Mouse (Mus musculus): Measurements from ENCODE around the gene Farp1.

The Farp1 gene

DNA sequence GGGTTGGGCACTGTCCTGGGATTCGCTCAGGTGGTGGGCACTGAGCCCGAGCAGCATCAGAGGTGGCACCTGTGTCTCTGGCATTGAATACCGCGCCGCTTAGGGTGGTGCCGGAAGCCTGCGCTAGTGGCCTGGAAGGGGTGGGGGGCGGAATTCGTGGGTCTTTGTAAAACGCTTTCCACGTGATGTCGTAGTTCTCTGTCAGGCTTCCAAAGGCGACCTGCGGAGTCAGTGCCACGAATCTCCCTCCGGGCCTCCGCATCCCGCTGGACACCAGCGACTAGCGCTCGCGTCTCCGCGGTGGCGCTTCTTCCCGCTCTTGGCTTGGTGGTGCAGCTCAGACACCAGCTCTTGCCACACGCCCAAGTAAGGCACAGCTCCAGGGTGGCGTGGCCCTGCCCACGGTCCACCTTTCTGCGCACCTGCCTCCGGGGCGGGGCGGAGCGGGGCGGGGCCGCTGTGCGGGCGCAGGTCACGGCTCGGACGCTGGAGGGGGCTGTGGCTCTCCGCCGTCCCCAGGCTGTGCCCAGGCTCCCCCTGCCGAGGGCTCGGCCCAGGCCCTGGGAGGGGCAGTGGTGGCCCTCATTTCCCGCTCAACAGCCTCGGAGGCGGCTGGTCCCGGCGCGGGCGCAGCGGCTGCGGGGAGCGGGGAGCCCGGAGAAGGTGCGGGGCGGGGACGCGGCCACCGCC is at the start of gene Farp1:
Gene Farp1 (plus strand): TSS at position 228 of the 690 bp plus-strand sequence.
- peak; percentile 87 to 96 for DNase-seq (ENCODE audit: inconsistent age in 2 of 2, low spot score in 1 of 2)

DNA sequence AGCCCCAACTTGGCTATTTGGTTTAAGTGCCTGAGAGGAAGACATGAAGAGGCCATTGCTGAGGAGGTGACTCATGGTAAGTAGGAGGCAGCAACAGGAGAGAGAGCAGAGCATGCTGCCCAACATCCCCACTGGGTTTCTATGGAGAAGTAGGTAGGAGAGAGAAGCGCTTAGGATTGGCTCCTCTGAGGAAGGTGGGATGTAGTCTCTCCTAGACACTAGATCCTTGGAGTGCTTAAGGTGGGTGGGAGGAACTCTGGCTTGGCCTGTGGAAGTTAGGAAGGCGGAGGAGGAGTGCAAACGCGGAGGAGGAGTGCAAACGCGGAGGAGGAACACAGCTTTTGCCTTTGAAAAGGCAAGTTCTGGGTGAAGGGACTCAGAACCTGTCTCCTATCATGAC is 45.9 kb upstream of the Farp1 start:
- DNase-seq (ENCODE audit: inconsistent age in 2 of 2, low spot score in 1 of 2) = no peak

DNA sequence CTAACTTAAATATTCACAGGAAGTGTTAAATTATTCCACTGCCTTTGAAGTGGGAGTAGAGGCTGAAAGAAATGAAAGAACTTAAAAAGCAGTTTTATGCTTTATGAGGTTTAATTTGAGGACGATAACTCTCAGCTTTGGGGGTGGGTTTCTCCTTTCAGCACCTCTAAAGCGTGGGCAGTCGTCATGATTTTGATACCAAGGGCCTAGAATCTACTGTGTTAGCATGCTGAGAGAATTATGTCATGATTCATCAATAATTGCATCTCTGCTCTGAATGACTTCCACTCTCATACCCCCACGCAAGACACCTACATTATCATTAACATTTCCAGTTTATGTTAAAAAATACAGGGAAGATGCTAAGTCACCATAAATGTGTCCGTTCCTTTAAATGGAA is 37.3 kb upstream of the Farp1 start:
- no peak for DNase-seq (ENCODE audit: inconsistent age in 2 of 2, low spot score in 1 of 2)

DNA sequence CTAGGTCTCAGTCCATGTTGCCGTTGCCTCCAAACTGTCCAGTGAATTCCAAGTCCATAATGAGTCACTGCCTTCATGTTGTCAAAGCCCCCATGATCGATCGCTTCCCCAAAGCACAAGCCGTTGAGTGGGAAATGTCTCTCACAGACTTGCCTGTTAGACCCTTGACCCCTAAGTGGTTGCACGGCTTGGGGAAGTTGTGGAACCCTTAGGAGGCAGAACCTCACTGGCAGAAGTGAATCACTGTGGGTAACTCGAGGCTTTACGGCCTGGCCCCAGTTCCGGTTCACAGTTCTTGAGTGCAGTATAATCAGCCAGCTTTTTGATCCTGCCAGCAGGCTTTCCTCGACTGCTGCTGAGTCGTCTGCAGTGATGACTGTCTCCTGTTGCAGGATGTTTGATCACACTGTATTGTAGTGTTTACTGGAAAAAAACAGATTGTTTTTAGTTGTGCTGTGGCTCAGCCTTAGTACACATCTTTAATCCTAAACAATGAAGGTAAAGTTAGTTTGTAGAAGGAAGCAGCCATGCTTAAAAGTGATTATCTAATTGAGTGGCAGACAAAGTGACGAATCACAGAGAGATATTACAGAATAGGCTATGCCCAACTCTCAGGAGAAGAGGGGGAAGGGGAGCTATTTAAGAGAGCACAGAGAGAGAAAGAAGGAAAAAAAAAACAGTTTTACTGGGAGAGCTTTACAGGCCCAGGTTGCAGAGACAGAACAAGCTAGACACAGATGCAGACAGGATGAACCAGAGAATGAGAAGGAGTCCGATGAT is 34.2 kb upstream of the Farp1 start:
- DNase-seq (ENCODE audit: inconsistent age in 2 of 2, low spot score in 1 of 2) = no peak

DNA sequence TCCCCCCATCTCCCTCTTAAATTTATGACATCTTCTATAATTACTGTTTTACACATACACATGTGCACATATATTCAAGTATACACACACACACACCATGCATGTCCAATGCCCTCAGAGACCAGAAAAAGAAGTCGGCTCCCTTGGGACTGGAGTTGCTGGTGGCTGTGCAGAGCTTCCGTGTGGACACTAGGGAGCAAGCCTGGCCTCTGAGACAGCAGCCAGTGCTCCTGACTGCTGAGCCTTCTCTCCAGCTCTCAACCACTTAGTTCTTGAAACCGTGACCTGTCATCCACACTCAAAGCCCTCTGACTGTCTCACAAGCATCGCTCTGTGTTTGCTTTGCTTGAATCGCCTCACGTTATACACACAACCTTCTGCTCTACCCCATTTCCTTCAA is 29.4 kb upstream of the Farp1 start:
- DNase-seq (ENCODE audit: inconsistent age in 2 of 2, low spot score in 1 of 2) = no peak

DNA sequence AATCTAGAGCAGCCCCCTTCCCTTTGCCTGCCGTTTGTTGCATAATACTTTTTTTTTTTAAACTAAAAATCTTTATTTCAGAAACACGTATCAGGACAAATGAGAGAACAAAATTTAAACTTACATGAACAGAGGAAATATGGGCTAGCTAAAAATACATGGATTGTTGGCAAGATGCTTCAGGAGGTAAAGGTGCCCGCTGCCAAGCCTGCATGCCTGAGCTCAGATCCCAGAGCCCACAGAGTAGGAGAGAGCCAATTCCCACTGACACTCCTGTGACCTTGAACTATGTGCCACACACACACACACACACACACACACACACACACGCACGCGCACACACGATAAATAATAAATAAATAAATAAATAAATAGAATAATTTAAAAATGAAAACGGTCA is 29.0 kb upstream of the Farp1 start:
- DNase-seq (ENCODE audit: inconsistent age in 2 of 2, low spot score in 1 of 2) = no peak

DNA sequence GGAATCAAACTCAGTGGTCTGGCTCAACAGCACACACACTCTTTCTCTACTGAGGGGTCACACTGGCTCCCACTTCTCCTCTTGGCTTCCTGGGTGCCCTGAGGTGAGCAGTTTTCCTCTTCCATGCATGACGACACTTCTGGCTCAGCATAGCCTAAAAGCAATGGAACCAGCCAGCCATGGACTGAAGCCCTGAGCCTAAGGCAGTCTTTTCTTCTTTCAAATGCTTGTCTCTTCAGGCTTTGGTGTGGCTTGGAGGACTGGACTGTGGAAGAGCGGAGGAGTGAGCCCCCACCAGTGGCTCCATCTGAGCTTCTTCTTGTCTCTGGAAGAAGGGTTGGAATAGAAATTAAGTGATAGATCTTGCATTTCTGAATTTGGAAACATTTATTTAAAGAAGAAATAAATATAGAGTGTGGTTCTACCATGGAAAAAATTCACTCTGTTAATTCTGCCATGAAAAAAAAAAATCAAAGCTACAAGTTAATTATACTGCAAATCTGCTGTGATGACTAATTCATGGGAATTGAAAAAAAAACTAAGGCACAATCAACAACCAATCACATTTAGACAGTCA is 19.8 kb upstream of the Farp1 start:
- DNase-seq (ENCODE audit: inconsistent age in 2 of 2, low spot score in 1 of 2) = no peak

DNA sequence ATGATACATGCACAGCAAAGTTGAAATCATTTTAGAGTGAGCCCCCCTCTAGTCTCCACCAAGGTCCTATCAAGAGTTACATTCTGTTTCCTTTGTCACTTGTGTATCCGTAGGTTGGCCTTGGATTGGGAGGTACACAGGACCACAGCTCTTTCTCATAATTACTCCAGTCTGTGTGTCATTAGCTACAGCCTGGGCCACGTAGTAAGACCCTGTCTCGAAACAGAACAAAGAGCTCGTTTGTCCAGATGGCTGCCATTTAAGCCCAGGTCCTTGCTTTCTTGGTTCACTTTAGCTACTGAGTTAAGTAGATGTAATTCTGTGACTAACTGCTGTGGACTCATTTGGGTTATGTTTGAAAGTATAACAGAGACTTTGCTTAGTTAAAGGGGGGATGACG is 12.6 kb upstream of the Farp1 start:
- no peak for DNase-seq (ENCODE audit: inconsistent age in 2 of 2, low spot score in 1 of 2)

DNA sequence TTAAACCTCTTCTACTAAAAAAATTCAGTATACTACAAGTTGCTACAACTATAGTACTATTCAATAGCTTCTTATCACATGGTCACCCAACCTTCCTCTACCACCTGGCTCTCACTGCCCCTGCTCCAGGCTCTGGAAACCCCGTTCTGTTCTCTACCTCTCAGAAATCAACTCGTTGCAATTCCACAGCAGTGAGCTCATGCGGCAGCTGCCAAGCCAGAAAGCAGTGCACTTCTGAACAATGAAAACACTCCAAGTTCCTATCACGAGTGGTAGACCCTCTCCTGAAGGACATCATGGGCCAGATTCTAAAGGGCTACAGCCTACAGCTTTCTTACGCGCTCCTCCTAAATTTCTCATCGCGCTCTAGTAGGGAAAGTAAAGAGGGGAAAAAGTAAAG is 9.6 kb upstream of the Farp1 start:
- no peak for DNase-seq (ENCODE audit: inconsistent age in 2 of 2, low spot score in 1 of 2)

DNA sequence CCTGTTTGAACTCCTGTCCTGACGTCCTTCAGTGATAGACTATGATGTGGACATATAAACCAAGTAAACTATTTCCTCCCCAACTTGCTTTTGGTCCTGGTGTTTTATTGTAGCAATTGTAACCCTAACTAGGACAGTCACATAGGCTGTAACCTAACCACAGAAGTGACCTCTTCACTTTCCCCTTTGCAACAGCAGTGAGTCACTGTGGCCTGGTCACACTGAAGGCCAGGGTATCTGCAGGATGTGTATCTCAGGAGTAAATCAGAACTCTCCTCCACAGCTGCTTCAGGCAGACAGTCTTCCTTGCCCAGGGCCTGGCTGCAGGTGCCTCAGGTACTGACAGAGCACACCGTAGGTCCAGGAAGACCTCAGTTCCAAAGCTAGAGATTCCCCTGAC is 3.6 kb upstream of the Farp1 start:
- peak; percentile 60 to 78 for DNase-seq (ENCODE audit: inconsistent age in 2 of 2, low spot score in 1 of 2)

DNA sequence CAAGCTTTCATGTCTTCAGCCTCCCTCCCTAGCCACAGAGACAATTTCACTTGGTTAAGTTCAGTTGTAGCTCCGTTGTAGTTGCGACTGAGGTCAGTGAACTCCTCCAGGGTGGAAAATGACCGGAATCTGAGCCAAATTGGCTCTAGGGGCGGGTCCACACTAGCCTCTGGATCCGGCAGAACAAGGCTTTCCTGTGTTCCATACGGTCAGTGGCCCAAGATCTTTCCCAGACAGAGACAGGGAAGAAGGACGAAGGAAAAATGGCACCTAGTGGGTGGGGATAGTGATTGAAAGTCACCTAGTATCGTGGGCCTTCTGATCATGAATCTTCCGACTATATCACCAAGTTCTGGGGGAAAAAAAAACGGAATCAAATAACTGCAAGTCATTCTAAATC is 475 bp upstream of the Farp1 start:
- peak in 1 of 2 experiments; percentile 73 for DNase-seq (ENCODE audit: inconsistent age in 2 of 2, low spot score in 1 of 2)

DNA sequence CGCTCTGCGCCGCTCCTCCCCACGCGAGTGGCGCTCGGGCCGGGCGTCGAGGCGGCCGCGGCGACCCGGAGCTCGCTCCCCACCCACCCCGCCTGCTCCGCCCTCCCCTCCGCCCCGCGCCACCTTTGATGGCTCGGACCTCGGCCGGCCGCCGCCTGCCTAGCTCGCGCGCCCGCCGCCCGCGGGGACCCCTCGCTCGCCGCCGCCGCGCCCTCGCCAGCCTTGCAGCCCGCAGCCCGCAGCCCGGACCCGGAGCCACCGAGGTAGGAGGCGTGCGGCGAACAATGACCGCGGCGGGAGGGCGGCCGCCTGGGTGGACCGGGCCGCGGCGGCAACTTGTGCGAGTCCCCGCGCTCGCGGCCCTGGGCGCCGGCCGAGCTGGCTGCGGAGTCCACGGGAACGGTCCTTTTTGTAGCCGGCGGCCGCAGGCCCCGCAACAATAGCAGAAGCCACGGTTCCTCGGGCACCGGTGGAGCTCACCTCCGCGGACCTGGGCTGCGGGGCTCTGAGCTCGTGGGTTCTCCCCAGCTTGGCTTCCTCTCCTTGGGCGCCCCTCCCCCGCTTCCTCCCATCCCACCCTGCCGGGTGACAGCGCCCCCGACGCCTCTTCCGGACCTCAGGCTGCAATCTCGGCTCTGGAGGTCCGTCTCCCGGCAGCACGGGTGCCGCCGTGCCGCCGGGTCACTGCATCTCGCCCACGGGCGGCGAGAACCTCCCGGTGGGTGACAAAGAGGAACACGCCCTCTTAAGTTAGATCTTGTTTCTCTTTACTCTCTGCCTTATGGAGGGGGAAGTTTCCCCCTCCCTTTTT is 868 bp downstream of the Farp1 start:
- DNase-seq (ENCODE audit: inconsistent age in 2 of 2, low spot score in 1 of 2) = peak; percentile 63 to 85

DNA sequence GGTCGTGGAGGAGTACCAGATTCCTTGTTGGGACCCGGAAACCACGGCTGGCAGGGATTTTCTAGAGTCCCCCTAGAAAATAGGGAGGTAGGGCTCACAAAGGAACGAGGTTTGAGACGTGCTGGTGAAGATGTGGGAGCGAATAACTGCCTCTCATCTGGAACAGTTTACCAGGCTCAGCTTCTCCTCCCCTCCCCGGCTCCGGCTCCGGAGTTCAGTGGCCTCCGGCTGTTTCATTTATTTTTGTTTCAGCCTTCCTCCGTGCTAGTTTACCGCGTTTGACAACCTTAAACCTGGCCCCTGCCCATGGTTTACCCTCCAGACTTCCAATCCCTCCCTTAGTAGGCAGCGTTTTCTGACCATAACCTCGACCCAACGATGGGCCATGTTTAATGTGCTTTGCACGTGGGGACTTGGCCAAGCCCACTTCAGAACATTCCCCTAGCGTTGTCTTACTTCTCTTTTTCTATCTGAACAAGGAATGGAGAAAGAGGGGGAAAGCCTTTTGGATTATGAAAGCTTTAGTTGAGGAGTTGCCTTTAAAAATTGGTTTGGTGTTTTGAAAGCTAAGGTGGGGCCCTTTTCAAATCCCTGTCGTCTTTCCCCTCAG is 1.7 kb downstream of the Farp1 start:
- peak in 1 of 2 experiments; percentile 77 for DNase-seq (ENCODE audit: inconsistent age in 2 of 2, low spot score in 1 of 2)

DNA sequence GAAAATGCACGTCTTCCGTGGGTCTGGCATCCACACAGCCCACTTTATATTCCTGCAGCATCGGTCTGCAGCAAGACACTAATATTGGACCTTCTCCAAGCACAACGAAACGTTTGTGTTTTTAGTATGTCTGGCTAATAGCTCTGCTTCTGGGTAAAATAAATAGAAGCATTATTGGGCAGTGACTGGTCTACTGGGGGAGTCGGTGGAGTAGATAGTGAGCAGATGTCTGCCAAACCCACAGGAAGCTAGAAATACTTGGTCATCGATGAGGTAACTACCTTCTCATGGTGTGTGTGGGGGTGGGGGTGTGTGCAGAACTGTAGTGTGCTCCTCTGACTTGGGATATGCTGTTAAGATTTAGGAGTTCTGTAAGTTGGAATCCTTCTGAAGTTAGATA is 2.3 kb downstream of the Farp1 start:
- DNase-seq (ENCODE audit: inconsistent age in 2 of 2, low spot score in 1 of 2) = peak in 1 of 2 experiments; percentile 51

DNA sequence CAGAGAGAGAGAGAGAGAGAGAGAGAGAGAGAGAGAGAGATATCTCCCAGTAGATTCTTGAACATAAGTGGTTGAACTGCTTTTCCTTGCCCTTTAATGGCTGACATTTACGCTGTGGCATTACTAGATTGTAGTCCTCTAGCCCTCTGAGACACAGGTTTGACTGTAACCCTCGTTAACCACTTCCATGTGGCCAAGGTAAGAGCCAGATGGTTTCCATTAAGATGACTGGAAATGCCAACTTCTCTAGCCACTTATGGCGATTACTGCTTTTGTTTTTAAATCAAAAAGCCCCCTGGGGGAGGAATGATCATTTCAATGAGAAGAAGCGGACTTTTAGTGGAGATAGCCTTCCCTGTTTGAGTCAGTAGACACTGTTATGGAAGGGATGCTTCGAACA is 3.7 kb downstream of the Farp1 start:
- no peak for DNase-seq (ENCODE audit: inconsistent age in 2 of 2, low spot score in 1 of 2)

DNA sequence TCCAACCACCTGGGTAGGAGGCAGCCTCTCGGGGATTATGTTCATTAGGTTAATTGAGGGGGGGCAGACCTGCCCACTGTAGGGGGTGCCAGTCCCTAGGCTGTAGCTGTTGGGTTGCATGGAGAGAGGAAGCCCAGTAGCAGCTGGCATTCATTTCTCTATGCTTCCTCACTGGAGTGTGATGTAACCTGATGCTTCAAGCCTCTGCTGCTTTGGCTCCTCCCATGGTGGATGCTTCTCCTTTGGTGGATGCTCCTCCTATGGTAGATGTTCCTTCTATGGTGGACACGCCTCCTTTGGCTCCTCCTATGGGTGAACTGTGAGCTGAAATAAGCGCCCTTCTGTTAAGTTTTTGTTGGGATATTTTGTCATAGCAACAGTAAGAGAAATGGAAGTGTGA is 9.1 kb downstream of the Farp1 start:
- DNase-seq (ENCODE audit: inconsistent age in 2 of 2, low spot score in 1 of 2) = peak; percentile 2 to 24

DNA sequence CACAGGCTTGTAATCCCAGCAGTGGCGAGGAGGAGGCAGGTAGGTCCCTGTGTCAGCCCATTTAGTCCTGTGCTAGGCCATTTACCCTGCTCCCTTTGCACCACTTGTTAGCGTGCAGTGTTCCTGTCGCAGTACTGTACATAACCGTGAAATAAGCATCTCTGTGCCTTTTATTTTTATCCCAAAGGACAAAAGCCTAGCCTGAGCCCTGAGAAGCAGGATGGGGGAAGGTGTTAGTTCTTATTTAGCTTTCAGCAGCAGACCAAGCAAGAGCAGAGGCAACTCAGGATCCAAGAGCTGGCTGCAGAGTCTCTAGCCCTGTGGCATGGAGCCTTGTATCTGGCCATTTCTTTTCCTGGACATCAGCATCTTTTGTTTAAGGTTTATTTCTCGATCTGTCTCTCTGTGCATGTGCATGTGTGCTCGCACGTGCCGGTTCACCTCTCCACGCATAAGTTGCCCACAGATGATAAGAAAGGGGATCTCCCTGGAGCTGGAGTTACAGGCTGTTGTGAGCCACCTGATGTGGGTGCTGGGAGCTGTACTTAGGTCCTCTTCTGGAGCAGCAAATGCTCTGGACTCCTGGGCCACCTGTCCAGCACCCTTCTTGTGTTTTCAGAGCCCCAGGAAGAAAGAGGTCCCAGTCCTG is 11.4 kb downstream of the Farp1 start:
- peak in 1 of 2 experiments; percentile 1 for DNase-seq (ENCODE audit: inconsistent age in 2 of 2, low spot score in 1 of 2)

DNA sequence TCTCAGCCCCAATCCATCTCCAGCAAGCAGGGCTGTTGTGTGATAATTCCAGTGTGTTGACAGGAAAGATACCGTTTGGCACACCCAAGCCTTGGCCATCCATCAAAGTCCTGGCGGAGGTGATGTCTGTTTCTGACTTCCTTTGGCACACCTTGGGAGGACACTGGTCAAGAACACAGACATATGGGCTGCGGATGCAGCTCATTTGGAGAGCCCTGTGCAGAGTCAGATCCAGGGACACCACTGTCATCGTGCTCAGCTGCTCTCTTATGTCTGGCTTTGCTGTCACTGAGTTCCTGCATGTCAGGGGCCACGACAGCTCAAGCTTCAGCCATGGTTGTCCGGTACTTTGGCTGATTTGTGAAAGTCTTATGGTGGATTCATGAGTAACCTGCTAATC is 12.8 kb downstream of the Farp1 start:
- DNase-seq (ENCODE audit: inconsistent age in 2 of 2, low spot score in 1 of 2) = peak in 1 of 2 experiments; percentile 2

DNA sequence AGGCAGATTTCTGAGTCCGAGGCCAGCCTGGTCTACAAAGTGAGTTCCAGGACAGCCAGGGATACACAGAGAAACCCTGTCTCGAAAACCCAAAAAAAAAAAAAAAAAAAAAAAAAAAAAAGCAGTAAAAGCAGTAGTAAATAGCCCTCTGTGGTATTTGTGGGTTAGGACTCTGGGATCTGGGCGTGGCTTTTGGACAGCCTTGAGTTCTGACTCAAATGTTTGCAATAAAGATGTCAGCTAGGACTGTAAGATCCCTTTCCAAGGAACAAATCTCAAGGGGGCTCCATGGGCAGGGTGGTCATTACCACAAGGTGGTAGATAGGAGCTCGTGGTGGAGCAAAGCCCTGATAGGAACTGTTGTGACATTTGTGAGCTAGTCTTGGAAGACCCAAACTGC is 16.0 kb downstream of the Farp1 start:
- DNase-seq (ENCODE audit: inconsistent age in 2 of 2, low spot score in 1 of 2) = peak in 1 of 2 experiments; percentile 45

DNA sequence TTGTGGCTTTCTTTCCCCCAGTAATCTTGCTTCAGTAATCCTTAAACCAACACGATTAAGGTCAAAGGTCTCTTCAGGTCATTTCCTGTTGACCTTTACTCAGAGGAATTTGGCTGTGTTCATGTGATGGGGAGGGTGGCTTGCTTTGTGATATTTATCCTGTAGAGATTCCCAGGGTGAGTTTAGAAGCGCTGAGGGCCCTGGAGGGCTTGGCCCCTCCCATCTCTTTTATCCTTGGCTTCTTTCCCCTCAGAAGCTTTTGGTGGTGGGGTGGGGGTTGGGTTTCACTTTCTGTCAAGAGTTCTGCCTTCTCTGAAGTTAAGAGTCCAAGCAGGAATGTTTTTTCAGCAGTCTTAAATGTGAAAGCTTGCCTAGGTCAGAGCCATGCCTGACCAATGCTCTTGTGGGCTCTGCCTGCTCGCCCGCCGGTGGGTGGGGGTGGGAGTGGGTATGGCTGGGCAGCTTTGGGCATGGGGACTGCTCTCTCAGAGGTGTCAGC is 18.1 kb downstream of the Farp1 start:
- DNase-seq (ENCODE audit: inconsistent age in 2 of 2, low spot score in 1 of 2) = peak; percentile 58 to 81
